Mouse (Mus musculus) liver, adult 2 months (tissue): ENCODE measurements around the gene Galt. TPM values are rescaled to one million over a fixed set of nuclear protein-coding genes. Genes with fewer than 3 reads are reported as not detected.

Experiments
- DNase-seq: peaks from one replicate; pipeline ENCODE4 v3.0.0-alpha.2; 2011; ENCODE audit warnings: low read depth, low spot score; ENCODE audit errors: extremely low read depth
- H3K27ac ChIP-seq: fragments of 200-500 bp; replicated peaks from 2 replicates; pipeline ENCODE4 v1.5.1; 2012; ENCODE audit warnings: low read depth, mild to moderate bottlenecking, control low read depth, inconsistent platforms, low read length; ENCODE audit not compliant: insufficient read depth
- H3K27me3 ChIP-seq: fragments of 200-500 bp; 2 replicates; pipeline ENCODE4 v1.6.1; 2012; ENCODE audit warnings: mild to moderate bottlenecking, moderate library complexity, low read length, inconsistent platforms; ENCODE audit not compliant: control insufficient read depth, insufficient read depth
- H3K36me3 ChIP-seq: fragments of 200-500 bp; 2 replicates; pipeline ENCODE4 v1.6.1; 2012; ENCODE audit warnings: low read length, inconsistent platforms; ENCODE audit not compliant: control insufficient read depth, insufficient read depth
- H3K4me1 ChIP-seq: fragments of 200-500 bp; 2 replicates; pipeline ENCODE4 v1.6.1; 2011; ENCODE audit warnings: low read length; ENCODE audit not compliant: control insufficient read depth, insufficient read depth
- H3K4me3 ChIP-seq: fragments of 200-500 bp; 2 replicates; pipeline ENCODE4 v1.5.1; 2011; ENCODE audit warnings: low read depth, mild to moderate bottlenecking, control low read depth, low read length, moderate library complexity; ENCODE audit not compliant: insufficient read depth
- H3K79me2 ChIP-seq: fragments of 200-500 bp; 2 replicates; pipeline ENCODE4 v1.6.1; 2012; ENCODE audit warnings: inconsistent platforms, mild to moderate bottlenecking, low read length, moderate library complexity; ENCODE audit not compliant: control insufficient read depth, insufficient read depth
- H3K9ac ChIP-seq: fragments of 200-500 bp; 2 replicates; pipeline ENCODE4 v1.6.1; 2012; ENCODE audit warnings: low read depth, mild to moderate bottlenecking, control low read depth, inconsistent platforms, low read length
- CTCF ChIP-seq: fragments of 200-500 bp; IDR thresholded peaks from 2 replicates; pipeline ENCODE4 v1.5.1; 2011; ENCODE audit warnings: low read depth, low read length, control low read depth
- POLR2A ChIP-seq: fragments of 200-500 bp; IDR thresholded peaks from 2 replicates; pipeline ENCODE4 v1.6.1; 2011; ENCODE audit warnings: low read length, control low read depth; ENCODE audit not compliant: insufficient read depth; ENCODE audit errors: extremely low read depth
- WGBS: fragments of 180-500 bp; shearing (Covaris S2); methylation state at CpG from one replicate; pipeline ENCODE4 v1.1.7; 2018; 5-methylcytosine and 5-hydroxymethylcytosine counted together
- polyA plus RNA-seq: library from polyadenylated mRNA; depleted of rRNA; stranded (reverse); fragments of >200 nt; gene quantifications from 2 replicates; pipeline ENCODE4 v1.2.3, GENCODE M21; 2012
- total RNA-seq: library from RNA; depleted of rRNA; stranded (reverse); fragments of >200 nt; gene quantifications from 2 replicates; pipeline ENCODE4 v1.2.3, GENCODE M21; 2014

The Galt gene
- total and polyA plus RNA-seq, 2 experiments: 52.4 to 204 TPM

GRCm38 (mm10) chr4:41758021-41758420 is 3.0 kb downstream of the Galt start:
- Histone ChIP-seq H3K9ac (0 out of 2 replicates have a peak overlapping the region, but pooled peaks have one; percentile 14), H3K4me3 (no peak overlapping the region)
- 61% methylated on average over 11 of the region's 11 CpGs for WGBS

GRCm38 (mm10) chr4:41758701-41759100 is 3.7 kb downstream of the Galt start:
- peaks cover 6% of the 10 kb centered on the region; the same call in 1 of the 2 replicates for H3K79me2 ChIP-seq
- no peak for TF ChIP-seq CTCF
- TF ChIP-seq POLR2A: no peak
- H3K27me3 ChIP-seq: no peaks in the 10 kb centered on the region
- H3K4me1 ChIP-seq: peaks cover 40% of the 10 kb centered on the region
- no peak overlapping the region for H3K4me3 ChIP-seq
- H3K9ac ChIP-seq: peak overlapping the region; percentile 48
- WGBS: 81% methylated on average over 4 of the region's 4 CpGs
- H3K27ac ChIP-seq: peak overlapping the region; percentile 96
- H3K36me3 ChIP-seq: no peaks in the 10 kb centered on the region; the same call in 1 of the 2 replicates
- no peak for DNase-seq

More at GRCm38 (mm10) chr4:41758021-41758420, 3.0 kb downstream of the Galt start:
- peaks cover 6% of the 10 kb centered on the region; the same call in 1 of the 2 replicates for H3K79me2 ChIP-seq
- TF ChIP-seq POLR2A (no peak), CTCF (no peak)
- DNase-seq: peak; percentile 70
- no peaks in the 10 kb centered on the region; the same call in 1 of the 2 replicates for H3K36me3 ChIP-seq
- H3K4me1 ChIP-seq: peaks cover 40% of the 10 kb centered on the region
- no peaks in the 10 kb centered on the region for H3K27me3 ChIP-seq
- peak overlapping the region; percentile 96 for H3K27ac ChIP-seq

GRCm38 (mm10) chr4:41759206-41759605 is 4.2 kb downstream of the Galt start:
- peaks cover 40% of the 10 kb centered on the region for H3K4me1 ChIP-seq
- peak overlapping the region; percentile 96 for H3K27ac ChIP-seq
- peak overlapping the region; percentile 55 for H3K9ac ChIP-seq
- no peaks in the 10 kb centered on the region; the same call in 1 of the 2 replicates for H3K36me3 ChIP-seq
- peaks cover 6% of the 10 kb centered on the region; the same call in 1 of the 2 replicates for H3K79me2 ChIP-seq
- DNase-seq: peak; percentile 91
- no peak overlapping the region for H3K4me3 ChIP-seq
- TF ChIP-seq POLR2A: no peak
- peak; percentile 28 for TF ChIP-seq CTCF
- no peaks in the 10 kb centered on the region for H3K27me3 ChIP-seq
- 10% methylated on average over 9 of the region's 9 CpGs for WGBS

DNA sequence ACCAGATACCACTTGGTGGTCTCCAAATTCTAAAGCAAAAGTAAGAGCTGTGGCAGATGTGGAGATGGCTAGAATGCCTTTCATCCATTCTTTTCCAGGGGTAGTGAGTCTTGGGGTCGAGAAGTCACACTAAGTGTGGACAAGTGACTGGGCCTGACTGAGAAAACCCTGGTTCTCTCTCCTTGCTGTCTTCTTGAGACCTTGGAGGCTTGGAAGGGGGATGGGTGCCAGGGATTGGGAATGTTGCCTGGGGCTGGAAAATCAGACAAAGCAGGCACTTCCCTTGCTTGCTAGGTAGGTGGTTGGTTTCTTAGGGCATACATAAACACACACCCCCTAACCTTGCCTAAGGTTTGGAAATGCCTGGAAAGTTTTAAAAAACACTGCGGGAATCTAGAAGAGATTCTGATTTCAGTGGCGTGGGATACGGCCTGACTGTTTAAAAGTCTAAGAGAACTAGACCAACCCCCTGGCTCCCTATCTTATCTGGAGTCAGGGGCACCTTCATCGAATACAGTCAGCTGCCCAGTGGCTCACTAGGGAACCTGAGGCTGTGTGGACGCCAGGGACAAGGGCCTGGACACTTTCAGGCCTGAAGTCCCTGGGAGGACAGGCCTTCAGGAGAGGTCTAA is 4.7 kb downstream of the Galt start:
- peak overlapping the region; percentile 96 for H3K27ac ChIP-seq
- TF ChIP-seq CTCF: no peak
- no peak for TF ChIP-seq POLR2A
- H3K9ac ChIP-seq: peak overlapping the region; percentile 76
- H3K4me1 ChIP-seq: peaks cover 38% of the 10 kb centered on the region
- 13% methylated on average over 6 of the region's 6 CpGs for WGBS
- no peaks in the 10 kb centered on the region for H3K27me3 ChIP-seq
- H3K4me3 ChIP-seq: peak overlapping the region; percentile 24; the same call in 1 of the 2 replicates
- peaks cover 6% of the 10 kb centered on the region; the same call in 1 of the 2 replicates for H3K79me2 ChIP-seq
- DNase-seq: no peak
- H3K36me3 ChIP-seq: no peaks in the 10 kb centered on the region; the same call in 1 of the 2 replicates

DNA sequence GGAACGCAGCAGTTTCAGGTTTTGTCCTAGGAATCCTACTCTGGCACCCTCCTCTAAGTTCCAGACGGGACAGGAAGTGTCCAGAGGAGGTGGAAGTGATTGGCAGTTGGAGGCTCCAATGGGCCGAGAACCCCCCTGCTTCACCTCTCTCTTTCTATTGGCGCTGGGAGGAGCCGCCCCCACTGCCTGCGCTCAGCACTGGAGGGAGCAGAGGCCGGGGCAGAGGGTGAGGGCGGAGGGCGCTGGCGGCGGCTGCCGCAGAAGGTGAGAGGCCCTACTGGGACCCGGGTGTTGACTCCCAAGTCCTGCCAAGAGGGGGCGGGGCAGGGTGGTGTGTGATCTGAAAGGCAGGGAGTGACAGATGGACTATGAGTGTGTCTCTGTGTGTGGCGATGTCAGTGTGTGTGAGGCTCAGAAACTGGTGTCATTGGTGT is 5.3 kb downstream of the Galt start:
- TF ChIP-seq CTCF (0 out of 2 replicates have a peak, but pooled peaks have one; percentile 2), POLR2A (peak; percentile 54)
- Histone ChIP-seq H3K79me2 (peaks cover 6% of the 10 kb centered on the region; the same call in 1 of the 2 replicates), H3K4me1 (peaks cover 37% of the 10 kb centered on the region), H3K4me3 (peak overlapping the region; percentile 29), H3K36me3 (no peaks in the 10 kb centered on the region; the same call in 1 of the 2 replicates), H3K27ac (peak overlapping the region; percentile 96), H3K9ac (peak overlapping the region; percentile 76), H3K27me3 (no peaks in the 10 kb centered on the region)
- peak; percentile 94 for DNase-seq
- WGBS: under 1% methylated on average over 15 of the region's 15 CpGs
